Mouse (Mus musculus): ENCODE measurements around the gene Arrdc4. TPM values are rescaled to one million over a fixed set of nuclear protein-coding genes. Genes with fewer than 3 reads are reported as not detected.
A peak's percentile ranks its signal among the peaks of the same experiment; 100 is the strongest.

Arrdc4 gene
- polyA plus RNA-seq (2015; fragmentation: Nextera tagmentation; extraction: Ambion mirVana) = 20.3 and 21.4 TPM in 2 replicates

- Histone ChIP-seq H3K27me3 (ENCODE audit: control insufficient read depth, insufficient read depth, low read length) (no peaks in the 10 kb centered on the region), H3K9ac (ENCODE audit: low read length) (peak within 1 kb of the TSS; percentile 95), H3K27ac (ENCODE audit: low read length) (peak within 1 kb of the TSS; percentile 87), H3K4me3 (replicated peaks; ENCODE audit: low read length) (peak within 1 kb of the TSS; percentile 92), H3K9me3 (replicated peaks; ENCODE audit: control insufficient read depth, low read length) (no peaks in the 10 kb centered on the region), H3K4me2 (ENCODE audit: low read depth, low read length) (peak within 1 kb of the TSS; percentile 86), H3K36me3 (ENCODE audit: control insufficient read depth, insufficient read depth, low read length) (no peaks in the 10 kb centered on the region; the same call in 1 of the 2 replicates), H3K4me1 (ENCODE audit: control insufficient read depth, insufficient read depth, low read length) (peaks cover 17% of the 10 kb centered on the region)
- peak; percentile 100 for ATAC-seq (ENCODE audit: insufficient read depth, low FRiP score)
- WGBS = under 1% methylated on average over 54 of the region's 54 CpGs
Observed at GRCm38 (mm10) chr7:68748761-68749635, at the start of gene Arrdc4. Arrdc4 (minus strand) TSS chr7:68749241.

GRCm38 (mm10) chr7:68795578-68795977 is 46.5 kb upstream of the Arrdc4 start:
- Histone ChIP-seq H3K4me3 (replicated peaks; ENCODE audit: low read length) (no peak overlapping the region), H3K9ac (ENCODE audit: low read length) (no peak overlapping the region), H3K4me2 (ENCODE audit: low read depth, low read length) (no peak overlapping the region), H3K9me3 (replicated peaks; ENCODE audit: control insufficient read depth, low read length) (no peaks in the 10 kb centered on the region), H3K27me3 (ENCODE audit: control insufficient read depth, insufficient read depth, low read length) (no peaks in the 10 kb centered on the region), H3K27ac (ENCODE audit: low read length) (no peak overlapping the region), H3K4me1 (ENCODE audit: control insufficient read depth, insufficient read depth, low read length) (no peaks in the 10 kb centered on the region), H3K36me3 (ENCODE audit: control insufficient read depth, insufficient read depth, low read length) (no peaks in the 10 kb centered on the region)
- ATAC-seq (ENCODE audit: insufficient read depth, low FRiP score) = no peak
- 59% methylated on average over 5 of the region's 5 CpGs for WGBS

GRCm38 (mm10) chr7:68788711-68789110 is 39.7 kb upstream of the Arrdc4 start:
- Histone ChIP-seq H3K4me1 (ENCODE audit: control insufficient read depth, insufficient read depth, low read length) (no peaks in the 10 kb centered on the region), H3K27me3 (ENCODE audit: control insufficient read depth, insufficient read depth, low read length) (no peaks in the 10 kb centered on the region), H3K9ac (ENCODE audit: low read length) (no peak overlapping the region), H3K4me2 (ENCODE audit: low read depth, low read length) (no peak overlapping the region), H3K27ac (ENCODE audit: low read length) (no peak overlapping the region), H3K4me3 (replicated peaks; ENCODE audit: low read length) (no peak overlapping the region), H3K9me3 (replicated peaks; ENCODE audit: control insufficient read depth, low read length) (no peaks in the 10 kb centered on the region), H3K36me3 (ENCODE audit: control insufficient read depth, insufficient read depth, low read length) (no peaks in the 10 kb centered on the region)
- 68% methylated on average over 3 of the region's 3 CpGs for WGBS
- ATAC-seq (ENCODE audit: insufficient read depth, low FRiP score) = no peak

- Histone ChIP-seq H3K27ac (ENCODE audit: low read length) (no peak overlapping the region), H3K27me3 (ENCODE audit: control insufficient read depth, insufficient read depth, low read length) (no peaks in the 10 kb centered on the region), H3K36me3 (ENCODE audit: control insufficient read depth, insufficient read depth, low read length) (no peaks in the 10 kb centered on the region), H3K4me1 (ENCODE audit: control insufficient read depth, insufficient read depth, low read length) (no peaks in the 10 kb centered on the region), H3K4me3 (replicated peaks; ENCODE audit: low read length) (no peak overlapping the region), H3K9me3 (replicated peaks; ENCODE audit: control insufficient read depth, low read length) (no peaks in the 10 kb centered on the region), H3K9ac (ENCODE audit: low read length) (no peak overlapping the region), H3K4me2 (ENCODE audit: low read depth, low read length) (no peak overlapping the region)
- ATAC-seq (ENCODE audit: insufficient read depth, low FRiP score) = no peak
- WGBS = 69% methylated on average over 2 of the region's 2 CpGs
Observed at GRCm38 (mm10) chr7:68771757-68772094, 22.7 kb upstream of the Arrdc4 start.

GRCm38 (mm10) chr7:68770894-68771756 is 22.1 kb upstream of the Arrdc4 start:
- Histone ChIP-seq H3K9ac (ENCODE audit: low read length) (no peak overlapping the region), H3K4me3 (replicated peaks; ENCODE audit: low read length) (no peak overlapping the region), H3K27ac (ENCODE audit: low read length) (no peak overlapping the region), H3K4me2 (ENCODE audit: low read depth, low read length) (no peak overlapping the region), H3K9me3 (replicated peaks; ENCODE audit: control insufficient read depth, low read length) (no peaks in the 10 kb centered on the region), H3K4me1 (ENCODE audit: control insufficient read depth, insufficient read depth, low read length) (no peaks in the 10 kb centered on the region), H3K36me3 (ENCODE audit: control insufficient read depth, insufficient read depth, low read length) (no peaks in the 10 kb centered on the region), H3K27me3 (ENCODE audit: control insufficient read depth, insufficient read depth, low read length) (no peaks in the 10 kb centered on the region)
- peak; percentile 50; the same call in 1 of the 2 replicates for ATAC-seq (ENCODE audit: insufficient read depth, low FRiP score)
- WGBS = 53% methylated on average over 7 of the region's 7 CpGs

GRCm38 (mm10) chr7:68765926-68766325 is 16.9 kb upstream of the Arrdc4 start:
- Histone ChIP-seq H3K4me3 (replicated peaks; ENCODE audit: low read length) (no peak overlapping the region), H3K4me1 (ENCODE audit: control insufficient read depth, insufficient read depth, low read length) (no peaks in the 10 kb centered on the region), H3K36me3 (ENCODE audit: control insufficient read depth, insufficient read depth, low read length) (no peaks in the 10 kb centered on the region), H3K27me3 (ENCODE audit: control insufficient read depth, insufficient read depth, low read length) (no peaks in the 10 kb centered on the region), H3K9ac (ENCODE audit: low read length) (no peak overlapping the region), H3K27ac (ENCODE audit: low read length) (no peak overlapping the region), H3K9me3 (replicated peaks; ENCODE audit: control insufficient read depth, low read length) (no peaks in the 10 kb centered on the region), H3K4me2 (ENCODE audit: low read depth, low read length) (no peak overlapping the region)
- ATAC-seq (ENCODE audit: insufficient read depth, low FRiP score) = no peak
- 67% methylated on average over 4 of the region's 4 CpGs for WGBS

- no peak for ATAC-seq (ENCODE audit: insufficient read depth, low FRiP score)
- no peaks in the 10 kb centered on the region for H3K4me1 ChIP-seq (ENCODE audit: control insufficient read depth, insufficient read depth, low read length)
- H3K9me3 ChIP-seq (replicated peaks; ENCODE audit: control insufficient read depth, low read length) = no peaks in the 10 kb centered on the region
- no peak overlapping the region for H3K4me3 ChIP-seq (replicated peaks; ENCODE audit: low read length)
- no peak overlapping the region for H3K4me2 ChIP-seq (ENCODE audit: low read depth, low read length)
- H3K36me3 ChIP-seq (ENCODE audit: control insufficient read depth, insufficient read depth, low read length) = no peaks in the 10 kb centered on the region
- no peak overlapping the region for H3K9ac ChIP-seq (ENCODE audit: low read length)
- 62% methylated on average over 6 of the region's 6 CpGs for WGBS
- H3K27ac ChIP-seq (ENCODE audit: low read length) = no peak overlapping the region
- H3K27me3 ChIP-seq (ENCODE audit: control insufficient read depth, insufficient read depth, low read length) = no peaks in the 10 kb centered on the region
Observed at GRCm38 (mm10) chr7:68759148-68759724, 10.2 kb upstream of the Arrdc4 start.

- ATAC-seq (ENCODE audit: insufficient read depth, low FRiP score) = no peak
- 80% methylated on average over 6 of the region's 6 CpGs for WGBS
- Histone ChIP-seq H3K4me2 (ENCODE audit: low read depth, low read length) (no peak overlapping the region), H3K36me3 (ENCODE audit: control insufficient read depth, insufficient read depth, low read length) (no peaks in the 10 kb centered on the region), H3K27ac (ENCODE audit: low read length) (no peak overlapping the region), H3K9ac (ENCODE audit: low read length) (no peak overlapping the region), H3K4me3 (replicated peaks; ENCODE audit: low read length) (no peak overlapping the region), H3K4me1 (ENCODE audit: control insufficient read depth, insufficient read depth, low read length) (no peaks in the 10 kb centered on the region), H3K9me3 (replicated peaks; ENCODE audit: control insufficient read depth, low read length) (no peaks in the 10 kb centered on the region), H3K27me3 (ENCODE audit: control insufficient read depth, insufficient read depth, low read length) (no peaks in the 10 kb centered on the region)
Observed at GRCm38 (mm10) chr7:68756656-68757204, 7.7 kb upstream of the Arrdc4 start.

Measured in stomach, embryonic 16.5 days (tissue).